ENCODE assay signal across 15 mouse cellular contexts in genomic region chr8:57958121-57958901, GRCm38 (mm10).
A peak's percentile ranks its signal among the peaks of the same experiment; 100 is the strongest.
DNase-seq lines count a peak whose midpoint lies in the region; ATAC-seq and TF ChIP-seq lines count a peak whose summit lies in the region.
"Had no signal": no experiment of that assay in that cellular context is flagged by ENCODE, and none has a peak within 500 bp of the region (broad histone marks: within the 10 kb centered on the region; RNA-seq: fewer than 3 reads in every experiment).

No protein-coding gene starts in this region.

- peak; percentile 21 for DNase-seq in cerebellum, adult 8-10 months
- no peak for DNase-seq in cerebellum, adult 9-11 months
- no peak for DNase-seq in lung, adult 2 months
- DNase-seq in embryonic facial prominence, embryonic 11.5 days (ENCODE audit: low spot score): peak; percentile 66
- no peak for DNase-seq in heart, postnatal 10 days
- no peak for DNase-seq in layer of hippocampus, adult 2 months (ENCODE audit: low spot score in 2 of 2)
- DNase-seq: adrenal gland, adult 2 months; gastrocnemius, postnatal 10 days; heart, postnatal 4 days; kidney, postnatal 36 days had no signal

- no peak overlapping the region for H3K4me3 ChIP-seq in lung, embryonic 15.5 days
- H3K4me3 ChIP-seq in lung, adult 2 months (replicated peaks; ENCODE audit: extremely low read depth, low read depth, low read length): no peak overlapping the region
- no peak overlapping the region for H3K4me3 ChIP-seq in embryonic facial prominence, embryonic 11.5 days (ENCODE audit: low read depth, low read length)
- no peak overlapping the region for H3K4me3 ChIP-seq in neural tube, embryonic 13.5 days
- H3K4me3 ChIP-seq in layer of hippocampus, adult 2 months: no peak overlapping the region
- H3K4me3 ChIP-seq: heart, embryonic 10.5 days; limb, embryonic 15.5 days had no signal

- TF ChIP-seq POLR2A in lung, adult 2 months (IDR thresholded peaks at IDR 0.05; ENCODE audit: borderline replicate concordance, extremely low read depth, low read depth, low read length): no peak

- WGBS in lung, embryonic 15.5 days: 17% methylated on average over 16 of the region's 16 CpGs
- 27% methylated on average over 16 of the region's 16 CpGs for WGBS in lung, adult 2 months
- 18% methylated on average over 16 of the region's 16 CpGs for WGBS in embryonic facial prominence, embryonic 11.5 days
- WGBS in neural tube, embryonic 13.5 days: 42% methylated on average over 16 of the region's 16 CpGs

- intact Hi-C loops in heart, postnatal 10 days (cut with DNase I): no loop called here

- no peak for TF ChIP-seq CTCF in lung, adult 2 months (IDR thresholded peaks at IDR 0.05; ENCODE audit: insufficient read depth, low read length)
- TF ChIP-seq CTCF in layer of hippocampus, adult 2 months (conservative IDR thresholded peaks at IDR 0.05): no peak

- ATAC-seq in lung, embryonic 15.5 days (ENCODE audit: borderline replicate concordance, extremely low read depth, low FRiP score, low TSS enrichment): peak; percentile 77; the same call in 1 of the 2 replicates
- peak; percentile 74 for ATAC-seq in embryonic facial prominence, embryonic 11.5 days (replicated peaks; ENCODE audit: insufficient number of reproducible peaks, low FRiP score, low TSS enrichment, low read depth)
- ATAC-seq in neural tube, embryonic 13.5 days (ENCODE audit: low read depth): no peak
- ATAC-seq: forebrain, embryonic 16.5 days had no signal

- H3K36me3 ChIP-seq in lung, embryonic 15.5 days: no peaks in the 10 kb centered on the region
- H3K36me3 ChIP-seq in embryonic facial prominence, embryonic 11.5 days (replicated peaks; ENCODE audit: control insufficient read depth, insufficient read depth, low read depth, low read length): no peaks in the 10 kb centered on the region
- H3K36me3 ChIP-seq in neural tube, embryonic 13.5 days: no peaks in the 10 kb centered on the region
- H3K36me3 ChIP-seq: heart, embryonic 10.5 days; limb, embryonic 15.5 days had no signal

- peaks cover 14% of the 10 kb centered on the region; the same call in 1 of the 2 replicates for H3K4me1 ChIP-seq in lung, embryonic 15.5 days
- H3K4me1 ChIP-seq in lung, adult 2 months (ENCODE audit: control insufficient read depth, insufficient read depth, low read length): no peaks in the 10 kb centered on the region
- H3K4me1 ChIP-seq in embryonic facial prominence, embryonic 11.5 days (ENCODE audit: control insufficient read depth, insufficient read depth, low read length): no peaks in the 10 kb centered on the region
- peaks cover 13% of the 10 kb centered on the region for H3K4me1 ChIP-seq in neural tube, embryonic 13.5 days (replicated peaks)
- H3K4me1 ChIP-seq: limb, embryonic 15.5 days had no signal

- H3K9ac ChIP-seq in lung, embryonic 15.5 days: no peak overlapping the region
- H3K9ac ChIP-seq in embryonic facial prominence, embryonic 11.5 days (replicated peaks; ENCODE audit: low read length): no peak overlapping the region
- no peak overlapping the region for H3K9ac ChIP-seq in neural tube, embryonic 13.5 days
- H3K9ac ChIP-seq: limb, embryonic 15.5 days had no signal

- H3K27me3 ChIP-seq in lung, embryonic 15.5 days: no peaks in the 10 kb centered on the region
- no peaks in the 10 kb centered on the region for H3K27me3 ChIP-seq in embryonic facial prominence, embryonic 11.5 days (ENCODE audit: control insufficient read depth, insufficient read depth, low read length)
- no peaks in the 10 kb centered on the region for H3K27me3 ChIP-seq in neural tube, embryonic 13.5 days
- H3K27me3 ChIP-seq: limb, embryonic 15.5 days had no signal

- H3K9me3 ChIP-seq in lung, embryonic 15.5 days: no peaks in the 10 kb centered on the region
- H3K9me3 ChIP-seq in embryonic facial prominence, embryonic 11.5 days (replicated peaks; ENCODE audit: control insufficient read depth, low read length): no peaks in the 10 kb centered on the region
- H3K9me3 ChIP-seq in neural tube, embryonic 13.5 days: no peaks in the 10 kb centered on the region
- H3K9me3 ChIP-seq: heart, embryonic 10.5 days; limb, embryonic 15.5 days had no signal

- peak overlapping the region; percentile 39 for H3K4me2 ChIP-seq in lung, embryonic 15.5 days
- no peak overlapping the region for H3K4me2 ChIP-seq in embryonic facial prominence, embryonic 11.5 days (ENCODE audit: low read depth, low read length)
- 0 out of 2 replicates have a peak overlapping the region, but pooled peaks have one; percentile 11 for H3K4me2 ChIP-seq in neural tube, embryonic 13.5 days
- H3K4me2 ChIP-seq: limb, embryonic 15.5 days had no signal

- H3K27ac ChIP-seq in lung, embryonic 15.5 days: no peak overlapping the region
- H3K27ac ChIP-seq in embryonic facial prominence, embryonic 11.5 days (replicated peaks; ENCODE audit: low read depth, low read length): no peak overlapping the region
- no peak overlapping the region for H3K27ac ChIP-seq in neural tube, embryonic 13.5 days (replicated peaks)
- no peak overlapping the region for H3K27ac ChIP-seq in layer of hippocampus, adult 2 months
- H3K27ac ChIP-seq: heart, embryonic 10.5 days; limb, embryonic 15.5 days had no signal

Comparison
In these comparisons a context has a peak if more than half of its experiments do, and no peak if none do; other contexts are left out.
1. DNase-seq: peak in cerebellum, adult 8-10 months (single experiment) and embryonic facial prominence, embryonic 11.5 days (single experiment); none in cerebellum, adult 9-11 months (single experiment), lung, adult 2 months (single experiment), heart, postnatal 10 days (0 of 2) and layer of hippocampus, adult 2 months (0 of 2).